Mouse (Mus musculus): Measurements from ENCODE around the gene Spsb3. TPM values are rescaled to one million over a fixed set of nuclear protein-coding genes. Genes with fewer than 3 reads are reported as not detected.

The Spsb3 gene
- polyA plus RNA-seq, 1 experiment from 2014 or later, result 71.7 TPM

- peaks cover 12% of the 10 kb centered on the region; the same call in 1 of the 2 replicates for H3K36me3 ChIP-seq
- H3K4me3 ChIP-seq (replicated peaks), result peak overlapping the region; percentile 90
- peak overlapping the region; percentile 93 for H3K27ac ChIP-seq
- H3K9me3 ChIP-seq, result no peaks in the 10 kb centered on the region
- peak overlapping the region; percentile 93 for H3K9ac ChIP-seq (replicated peaks)
- ATAC-seq, result no peak
- H3K4me1 ChIP-seq (replicated peaks), result peaks cover 34% of the 10 kb centered on the region
- 47% methylated on average over 6 of the region's 6 CpGs for WGBS
- H3K27me3 ChIP-seq, result no peaks in the 10 kb centered on the region
- peak overlapping the region; percentile 75 for H3K4me2 ChIP-seq (replicated peaks)
These were observed 50.8 kb downstream of the Spsb3 start for GRCm38 (mm10) chr17:24937266-24937665.

Other genes starting within 250 kb of the Spsb3 start
- gene Slc9a3r2, start 236.3 kb upstream of the Spsb3 start, polyA plus RNA-seq (2015; fragmentation: Nextera tagmentation; extraction: Ambion mirVana), result 21.3 and 23.5 TPM in 2 replicates
- not detected in 2 replicates for gene Npw, start 228.2 kb upstream of the Spsb3 start, polyA plus RNA-seq (2015; fragmentation: Nextera tagmentation; extraction: Ambion mirVana)
- 15.0 and 18.6 TPM in 2 replicates for gene Zfp598, start 217.0 kb upstream of the Spsb3 start, polyA plus RNA-seq (2015; fragmentation: Nextera tagmentation; extraction: Ambion mirVana)
- gene Syngr3, start 196.7 kb upstream of the Spsb3 start, polyA plus RNA-seq (2015; fragmentation: Nextera tagmentation; extraction: Ambion mirVana), result 95.0 and 98.1 TPM in 2 replicates
- gene Gfer, start 190.5 kb upstream of the Spsb3 start, polyA plus RNA-seq (2015; fragmentation: Nextera tagmentation; extraction: Ambion mirVana), result 36.7 and 39.9 TPM in 2 replicates
- 1.7 and 2.2 TPM in 2 replicates for gene Noxo1, start 190.4 kb upstream of the Spsb3 start, polyA plus RNA-seq (2015; fragmentation: Nextera tagmentation; extraction: Ambion mirVana)
- 81.4 and 84.3 TPM in 2 replicates for gene Tbl3, start 179.0 kb upstream of the Spsb3 start, polyA plus RNA-seq (2015; fragmentation: Nextera tagmentation; extraction: Ambion mirVana)
- gene Rnf151, start 168.6 kb upstream of the Spsb3 start, polyA plus RNA-seq (2015; fragmentation: Nextera tagmentation; extraction: Ambion mirVana), result not detected in 2 replicates
- 770 and 771 TPM in 2 replicates for gene Rps2, start 168.5 kb upstream of the Spsb3 start, polyA plus RNA-seq (2015; fragmentation: Nextera tagmentation; extraction: Ambion mirVana)
- gene Ndufb10, start 162.2 kb upstream of the Spsb3 start, polyA plus RNA-seq (2015; fragmentation: Nextera tagmentation; extraction: Ambion mirVana), result 257 and 260 TPM in 2 replicates
- not detected in 2 replicates for gene Rpl3l, start 158.8 kb upstream of the Spsb3 start, polyA plus RNA-seq (2015; fragmentation: Nextera tagmentation; extraction: Ambion mirVana)
- gene Msrb1, start 150.0 kb upstream of the Spsb3 start, polyA plus RNA-seq (2015; fragmentation: Nextera tagmentation; extraction: Ambion mirVana), result 18.0 and 19.6 TPM in 2 replicates
- gene Hs3st6, start 133.7 kb upstream of the Spsb3 start, polyA plus RNA-seq (2015; fragmentation: Nextera tagmentation; extraction: Ambion mirVana), result 0.13 and 0.22 TPM in 2 replicates
- gene Meiob, start 82.4 kb upstream of the Spsb3 start, polyA plus RNA-seq (2015; fragmentation: Nextera tagmentation; extraction: Ambion mirVana), result not detected in 2 replicates
- gene Hagh, start 46.5 kb upstream of the Spsb3 start, polyA plus RNA-seq (2015; fragmentation: Nextera tagmentation; extraction: Ambion mirVana), result 43.9 and 49.7 TPM in 2 replicates
- 17.9 and 18.4 TPM in 2 replicates for gene Fahd1, start 36.3 kb upstream of the Spsb3 start, polyA plus RNA-seq (2015; fragmentation: Nextera tagmentation; extraction: Ambion mirVana)
- gene Igfals, start 20.6 kb upstream of the Spsb3 start, polyA plus RNA-seq (2015; fragmentation: Nextera tagmentation; extraction: Ambion mirVana), result 0.28 TPM in 1 of 2 replicates, not detected in the other
- 68.2 and 75.3 TPM in 2 replicates for gene Nubp2, start 294 bp upstream of the Spsb3 start, polyA plus RNA-seq (2015; fragmentation: Nextera tagmentation; extraction: Ambion mirVana)
- gene Eme2, start 8.4 kb downstream of the Spsb3 start, polyA plus RNA-seq (2015; fragmentation: Nextera tagmentation; extraction: Ambion mirVana), result 36.8 and 38.4 TPM in 2 replicates
- gene Mrps34, start 8.5 kb downstream of the Spsb3 start, polyA plus RNA-seq (2015; fragmentation: Nextera tagmentation; extraction: Ambion mirVana), result 73.0 and 82.3 TPM in 2 replicates
- gene Nme3, start 9.9 kb downstream of the Spsb3 start, polyA plus RNA-seq (2015; fragmentation: Nextera tagmentation; extraction: Ambion mirVana), result 74.1 and 76.8 TPM in 2 replicates
- 83.1 and 83.8 TPM in 2 replicates for gene Mapk8ip3, start 50.3 kb downstream of the Spsb3 start, polyA plus RNA-seq (2015; fragmentation: Nextera tagmentation; extraction: Ambion mirVana)
- 146 and 161 TPM in 2 replicates for gene Jpt2, start 74.0 kb downstream of the Spsb3 start, polyA plus RNA-seq (2015; fragmentation: Nextera tagmentation; extraction: Ambion mirVana)
- 7.0 and 8.2 TPM in 2 replicates for gene Cramp1l, start 129.1 kb downstream of the Spsb3 start, polyA plus RNA-seq (2015; fragmentation: Nextera tagmentation; extraction: Ambion mirVana)
- gene Ift140, start 129.4 kb downstream of the Spsb3 start, polyA plus RNA-seq (2015; fragmentation: Nextera tagmentation; extraction: Ambion mirVana), result 19.1 and 19.8 TPM in 2 replicates
- gene Tmem204, start 196.9 kb downstream of the Spsb3 start, polyA plus RNA-seq (2015; fragmentation: Nextera tagmentation; extraction: Ambion mirVana), result 9.4 and 10.8 TPM in 2 replicates
- gene Telo2, start 229.3 kb downstream of the Spsb3 start, polyA plus RNA-seq (2015; fragmentation: Nextera tagmentation; extraction: Ambion mirVana), result 45.3 and 48.0 TPM in 2 replicates
- gene Ptx4, start 234.1 kb downstream of the Spsb3 start, polyA plus RNA-seq (2015; fragmentation: Nextera tagmentation; extraction: Ambion mirVana), result not detected in 2 replicates
- gene Clcn7, start 246.7 kb downstream of the Spsb3 start, polyA plus RNA-seq (2015; fragmentation: Nextera tagmentation; extraction: Ambion mirVana), result 29.1 and 29.7 TPM in 2 replicates